Mouse (Mus musculus) B cell, adult 2 months (primary cell): ENCODE results near the gene Polh.
A peak's percentile ranks its signal among the peaks of the same experiment; 100 is the strongest.

ENCODE experiments used
- DNase-seq, 2 experiments: peaks; one replicate each; pipeline ENCODE4 v3.0.0; 2022

The Polh gene

GRCm38 (mm10) chr17:46202421-46203071 lies at the start of gene Polh, which contains the start of gene Xpo5:
Gene Polh (minus strand): TSS chr17:46202645.
Gene Xpo5 (plus strand): TSS chr17:46202782.
- peak; percentile 94 to 95 for DNase-seq

GRCm38 (mm10) chr17:46251174-46251573 lies 48.7 kb upstream of the Polh start:
- peak; percentile 24 to 27 for DNase-seq

- DNase-seq = no peak
Measured at GRCm38 (mm10) chr17:46248189-46248522, 45.7 kb upstream of the Polh start.

DNA sequence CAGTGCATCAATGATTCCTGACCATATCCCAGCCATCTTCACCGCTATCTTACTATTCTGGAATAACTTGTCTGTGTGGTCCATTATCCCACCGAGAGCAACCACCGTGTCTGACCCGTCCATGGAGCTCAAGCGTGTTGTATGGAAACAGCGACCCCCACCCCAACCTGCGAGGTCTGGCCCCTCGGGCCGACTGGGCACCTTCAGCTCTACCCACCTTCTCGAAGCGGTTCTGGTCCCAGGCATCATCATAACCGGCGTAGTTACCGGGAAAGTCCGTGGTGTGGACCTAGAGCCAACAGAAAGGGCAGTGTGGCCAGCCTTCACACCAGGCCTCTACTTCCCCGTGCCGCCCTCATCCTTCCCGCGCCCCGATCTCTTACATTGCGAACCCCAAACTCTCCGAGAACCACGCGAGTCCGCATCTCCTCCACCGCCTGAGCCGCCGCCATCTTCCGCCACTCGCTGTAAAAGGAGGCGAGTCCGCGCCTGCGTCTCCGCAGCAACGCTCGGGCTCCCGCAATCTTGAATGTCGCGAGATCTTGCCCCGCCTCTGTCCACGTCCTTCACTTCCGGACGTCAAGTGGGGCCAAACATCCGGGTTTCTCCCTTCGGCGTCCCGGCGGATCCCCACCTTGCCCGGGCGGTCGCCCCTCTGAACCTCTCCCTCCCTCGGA lies 45.2 kb upstream of the Polh start, which contains the start of the genes Polr1c and Yipf3:
Gene Polr1c (minus strand): TSS at position 543 of the 677 bp plus-strand sequence.
Gene Yipf3 (plus strand): TSS at position 569 of the 677 bp plus-strand sequence.
- peak; percentile 95 for DNase-seq

DNA sequence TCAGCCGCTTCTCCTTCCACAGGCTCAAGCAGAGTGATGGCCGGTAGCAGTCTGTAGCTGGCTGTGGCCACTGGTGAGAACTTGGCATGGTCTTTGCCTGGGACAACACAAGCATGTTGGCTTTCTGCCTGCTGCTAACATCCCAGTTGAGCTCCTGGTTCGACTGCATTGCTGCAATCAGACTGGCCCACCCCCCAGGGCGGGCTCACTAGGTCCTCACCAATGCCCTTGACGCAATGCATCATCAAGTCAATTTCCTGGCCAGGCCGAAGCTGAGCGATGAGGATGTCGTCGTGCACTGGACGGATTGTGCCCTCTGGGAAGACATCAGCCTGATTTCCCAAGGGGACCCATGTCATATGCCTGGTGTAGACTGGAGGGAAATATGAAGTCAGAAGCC lies 42.1 kb upstream of the Polh start:
- DNase-seq = no peak

GRCm38 (mm10) chr17:46243624-46244023 lies 41.2 kb upstream of the Polh start:
- no peak for DNase-seq

DNA sequence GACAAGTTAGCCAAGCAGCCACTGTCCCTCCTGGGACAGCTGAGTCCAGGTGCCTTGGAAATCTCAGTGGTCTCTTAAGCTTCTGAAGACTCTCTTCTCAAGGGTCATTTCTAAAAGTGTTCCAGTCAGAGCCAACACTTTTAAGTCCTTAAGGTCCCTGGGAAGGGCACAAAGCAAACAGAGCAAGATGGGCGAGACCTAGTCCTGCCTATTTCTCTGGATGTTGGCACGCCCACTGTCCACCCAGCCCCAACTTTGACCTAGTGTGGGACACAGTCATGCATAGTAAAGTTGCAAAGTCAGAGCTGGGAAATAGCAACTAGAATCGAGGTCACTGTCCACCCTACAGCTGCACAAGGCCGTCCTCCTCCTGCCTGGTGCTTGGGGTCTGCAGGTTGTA lies 40.5 kb upstream of the Polh start:
- DNase-seq = no peak

- no peak for DNase-seq
Measured at GRCm38 (mm10) chr17:46242274-46242673, 39.8 kb upstream of the Polh start.

DNA sequence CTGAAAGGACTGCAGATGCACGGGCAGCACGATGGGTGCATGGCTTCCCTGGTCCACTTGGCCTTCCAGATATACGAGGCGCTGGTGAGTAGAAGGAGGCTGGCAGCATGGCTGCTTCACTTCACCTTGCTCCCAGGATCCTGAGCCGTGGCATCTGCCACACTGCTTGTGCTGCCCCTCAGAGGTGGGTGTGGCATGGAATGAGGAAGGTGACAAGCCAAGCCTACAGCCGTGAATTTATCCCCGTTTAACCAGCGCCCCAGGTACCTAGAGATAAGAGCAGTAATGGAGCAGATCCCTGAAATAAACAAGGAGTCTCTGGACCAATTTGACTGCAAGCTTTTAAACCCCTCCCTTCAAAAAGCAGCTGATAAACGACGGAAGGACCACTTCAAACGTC lies 39.0 kb upstream of the Polh start:
- no peak for DNase-seq

DNA sequence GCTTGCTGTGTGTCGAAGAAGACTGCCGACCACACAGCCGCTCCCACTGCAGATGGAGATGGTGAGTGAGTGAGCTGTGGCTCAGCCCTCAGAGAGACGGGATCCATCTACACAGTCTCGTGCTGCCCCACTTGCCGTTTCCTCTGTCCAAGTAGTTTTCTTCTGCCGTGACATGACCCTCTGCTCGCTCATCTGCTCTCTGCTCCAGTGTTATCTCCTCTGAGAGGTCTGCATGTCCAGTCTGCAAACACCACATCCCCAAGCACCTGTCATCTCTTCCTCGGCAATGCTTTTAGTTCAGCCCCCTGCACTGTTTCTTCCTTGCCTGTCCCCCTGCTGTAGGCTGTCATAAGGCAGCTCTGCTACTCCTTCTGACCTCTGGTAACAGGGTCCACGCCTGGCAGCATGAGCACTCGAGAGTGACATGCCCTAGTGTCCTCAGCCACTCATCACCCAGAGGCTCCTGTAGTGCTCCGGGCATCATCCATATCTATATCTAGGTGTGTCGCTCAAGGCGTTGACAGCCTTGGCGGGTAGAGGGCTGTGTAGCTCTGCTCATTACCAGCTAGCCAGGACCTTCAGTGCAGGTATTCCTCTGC lies 37.2 kb upstream of the Polh start:
- no peak for DNase-seq

DNA sequence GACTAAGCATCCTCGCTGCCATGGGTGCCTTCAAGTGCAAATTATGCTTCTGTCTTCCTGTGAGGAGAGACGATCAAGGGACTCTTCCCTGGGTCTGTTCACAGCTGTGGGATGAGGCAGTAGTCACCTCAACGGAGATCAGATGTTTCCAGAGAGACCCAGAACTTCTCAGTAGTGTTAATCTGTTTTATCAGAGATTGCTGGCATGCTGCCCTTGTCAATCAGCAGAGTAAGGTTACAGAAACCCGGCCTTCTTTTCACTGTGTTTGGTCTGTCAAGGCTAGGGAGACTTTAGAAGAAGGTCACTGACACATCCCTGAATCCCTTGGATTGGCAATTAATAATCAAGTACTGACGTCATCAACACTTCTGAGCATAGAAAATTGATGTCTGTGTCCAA lies 35.0 kb upstream of the Polh start:
- no peak for DNase-seq

DNA sequence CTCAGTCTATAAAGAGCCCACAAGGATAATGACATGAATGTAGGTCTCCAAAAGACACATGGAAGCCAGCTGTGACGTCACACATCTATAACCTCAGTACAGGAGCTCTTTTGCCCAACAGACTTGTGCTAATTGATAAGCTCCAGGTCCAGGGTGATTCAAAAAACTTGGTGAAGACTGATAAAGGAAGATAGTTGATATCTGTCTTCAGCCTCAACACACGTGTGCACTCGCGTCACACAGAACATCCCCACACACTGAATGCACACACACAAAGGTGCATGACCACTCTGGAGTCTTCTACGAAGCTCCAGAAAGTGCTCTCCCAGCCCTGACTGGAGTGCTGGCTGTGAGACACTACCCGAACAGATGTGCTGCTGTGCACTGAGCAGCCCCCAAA lies 34.6 kb upstream of the Polh start:
- DNase-seq = no peak

DNA sequence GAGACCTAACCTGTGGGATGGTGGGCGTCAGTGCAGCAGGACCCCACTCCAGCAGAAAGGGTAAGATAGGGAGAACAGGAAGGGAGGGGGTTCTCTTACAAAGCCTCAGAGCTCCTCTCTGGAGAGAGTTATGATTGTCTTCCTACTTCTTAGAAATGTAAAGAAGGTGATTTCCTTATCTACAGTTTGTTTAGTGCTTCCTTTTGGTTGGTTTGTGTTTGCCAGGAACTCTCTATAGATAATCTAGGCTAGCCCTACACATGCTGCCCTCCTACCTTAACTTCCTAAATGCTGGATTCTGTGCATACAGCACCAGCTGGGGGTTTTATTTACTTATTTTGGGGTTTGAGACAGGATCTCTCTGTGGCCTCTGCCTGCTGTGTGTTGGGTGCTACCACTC lies 33.6 kb upstream of the Polh start:
- DNase-seq = no peak

- DNase-seq = no peak
Measured at GRCm38 (mm10) chr17:46227576-46227975, 25.1 kb upstream of the Polh start.

DNA sequence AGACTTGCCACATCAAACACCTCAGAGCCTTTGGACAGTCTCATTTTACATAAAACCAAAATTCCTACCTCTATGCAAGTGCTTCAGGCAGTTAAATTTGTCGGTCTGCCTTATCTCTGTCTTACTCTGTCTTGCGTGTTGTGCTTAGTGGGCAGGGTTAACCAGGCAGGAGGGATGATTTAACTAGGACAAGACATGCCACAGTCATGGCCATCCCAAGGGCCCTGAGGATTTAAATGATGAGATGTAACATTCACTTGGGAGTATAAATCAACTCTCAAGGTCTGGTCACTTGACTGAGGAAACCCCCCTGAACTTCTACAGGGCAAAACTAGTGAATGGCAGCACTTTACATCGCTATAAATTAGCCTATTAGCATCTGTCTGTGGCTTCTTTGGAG lies 19.2 kb upstream of the Polh start:
- no peak for DNase-seq

- DNase-seq = no peak
Measured at GRCm38 (mm10) chr17:46210550-46210949, 8.1 kb upstream of the Polh start.

DNA sequence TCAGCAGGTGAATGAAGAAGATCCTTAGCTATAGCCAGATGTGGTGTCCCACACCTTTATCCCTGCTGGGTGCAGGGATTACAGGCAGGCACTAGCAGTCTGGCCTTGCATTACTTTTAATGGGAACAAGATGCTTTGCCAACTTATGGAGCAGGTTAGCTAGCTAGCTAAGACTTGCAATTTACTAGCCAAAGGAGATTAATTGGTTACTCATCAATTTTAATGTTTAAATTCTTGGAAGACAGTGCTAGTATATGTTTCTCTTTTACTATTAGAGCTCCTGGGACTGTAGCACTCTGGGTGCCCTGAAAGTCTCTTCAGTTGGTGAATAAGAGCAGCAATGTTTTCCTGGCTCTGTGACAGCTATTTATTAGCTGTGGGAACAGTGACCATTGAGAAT lies 4.2 kb upstream of the Polh start:
- no peak for DNase-seq

DNA sequence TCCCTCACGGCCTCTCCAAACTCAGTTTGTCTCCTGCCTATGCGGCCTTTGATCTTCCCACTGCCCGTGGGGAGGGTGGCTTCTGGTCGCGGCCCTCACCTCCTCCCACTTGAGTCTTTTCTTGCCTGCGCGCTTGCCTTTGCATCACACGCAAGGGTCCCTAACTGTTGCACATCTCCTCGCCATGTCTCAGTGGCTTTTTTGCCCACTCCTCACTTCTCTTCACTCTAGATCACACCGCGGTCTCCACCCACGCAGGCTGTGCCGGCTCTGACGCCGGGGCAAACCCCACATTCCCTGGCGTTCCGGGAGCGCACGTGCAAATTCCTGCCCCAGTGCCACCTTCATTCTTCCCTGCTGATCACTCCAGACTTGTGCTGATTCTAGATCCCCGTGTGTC lies 633 bp upstream of the Polh start:
- peak in 1 of 2 experiments; percentile 14 for DNase-seq

DNA sequence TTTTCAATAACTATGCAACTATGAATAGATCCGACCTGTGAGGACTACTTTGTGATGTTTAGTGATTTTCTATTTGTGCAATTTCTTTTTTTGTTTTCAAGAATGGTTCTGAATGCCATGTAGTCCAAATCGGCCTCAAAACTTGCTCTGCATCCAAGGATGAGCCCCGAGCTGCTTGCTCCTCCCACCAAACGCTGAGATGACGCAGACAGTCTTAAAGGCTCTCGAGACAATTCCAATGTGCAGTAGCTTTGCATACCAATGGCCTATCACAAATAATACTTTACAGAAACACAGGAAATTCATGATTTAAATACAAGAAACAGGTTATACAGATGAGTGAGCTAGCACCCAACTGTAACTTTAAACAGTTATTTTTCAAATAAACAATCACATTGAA lies 1.3 kb downstream of the Polh start:
- DNase-seq = peak; percentile 5 to 6

- DNase-seq = no peak
Measured at GRCm38 (mm10) chr17:46188829-46189228, 13.6 kb downstream of the Polh start.

GRCm38 (mm10) chr17:46182273-46182672 lies 20.2 kb downstream of the Polh start:
- DNase-seq = peak in 1 of 2 experiments; percentile 24

DNA sequence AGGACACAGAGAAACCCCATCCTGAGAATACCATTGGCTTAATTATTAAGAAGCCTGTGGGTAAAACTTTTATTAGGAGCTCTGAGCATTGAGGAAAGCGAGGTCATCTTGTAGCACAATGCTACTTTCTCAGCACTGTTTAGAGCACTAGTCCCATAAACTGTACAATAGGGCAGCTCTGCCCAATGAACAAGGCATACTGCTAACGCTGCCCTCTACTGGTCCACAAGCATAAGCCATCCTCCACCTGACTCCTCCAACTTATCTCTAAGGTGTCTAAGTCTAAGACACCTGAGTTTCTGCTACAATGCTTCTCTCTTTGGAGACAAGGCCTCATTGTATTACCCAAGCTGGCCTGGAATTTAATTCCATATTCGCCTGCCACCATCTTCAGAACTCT lies 31.9 kb downstream of the Polh start:
- peak; percentile 60 to 64 for DNase-seq

GRCm38 (mm10) chr17:46168768-46169167 lies 33.7 kb downstream of the Polh start:
- DNase-seq = no peak

DNA sequence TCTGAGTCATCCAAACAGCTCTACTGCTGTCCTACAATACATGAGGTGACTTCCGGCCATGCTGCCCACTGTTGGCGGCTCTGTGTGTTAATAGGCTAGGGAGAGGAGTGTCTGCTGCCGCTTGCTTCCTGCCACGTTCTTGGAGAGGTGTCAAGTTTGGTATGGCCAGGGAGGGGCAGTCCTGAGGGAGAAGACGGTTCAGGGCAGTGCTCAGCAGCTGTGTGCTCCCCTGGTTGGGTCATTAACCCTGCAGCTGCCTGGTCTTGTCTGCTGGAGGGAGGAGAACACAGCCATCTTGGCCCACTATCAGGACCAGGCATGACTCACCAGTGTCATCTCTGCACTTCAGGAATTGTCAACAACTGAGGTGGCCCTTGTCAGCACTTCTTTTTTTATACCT lies 34.1 kb downstream of the Polh start:
- DNase-seq = no peak
